Mouse (Mus musculus) brain, embryonic 14.5 days (tissue): ENCODE results near the gene Vim.

Experiments
- CTCF ChIP-seq: fragments of 200-500 bp; IDR thresholded peaks from 2 replicates; pipeline ENCODE4 v1.5.1; 2012; ENCODE audit warnings: inconsistent platforms, mild to moderate bottlenecking, moderate library complexity, borderline replicate concordance; ENCODE audit not compliant: insufficient read depth, insufficient read length; ENCODE audit errors: extremely low read depth
- POLR2A ChIP-seq: fragments of 200-500 bp; IDR thresholded peaks from 2 replicates; pipeline ENCODE4 v1.6.1; 2012; ENCODE audit warnings: mild to moderate bottlenecking, inconsistent platforms, borderline replicate concordance; ENCODE audit not compliant: poor library complexity, insufficient read depth, insufficient read length, severe bottlenecking; ENCODE audit errors: extremely low read depth

- TF ChIP-seq CTCF = peak; percentile 8; the same call in 1 of the 2 replicates
- TF ChIP-seq POLR2A = no peak
Observed at GRCm38 (mm10) chr2:13577399-13577798, 3.7 kb downstream of the Vim start.
